Mouse (Mus musculus) gastrocnemius, adult 18-20 months (tissue): ENCODE measurements at regions not wholly inside any gene's neighbourhood (a gene's known extent, or its start where the extent isn't known, plus 50 kb on each side); places are given as distances from the start of the nearest gene placed in this dataset.

ENCODE experiments used
- DNase-seq: peaks from one replicate; pipeline ENCODE4 v3.0.0; 2021; ENCODE audit warnings: low spot score

DNA sequence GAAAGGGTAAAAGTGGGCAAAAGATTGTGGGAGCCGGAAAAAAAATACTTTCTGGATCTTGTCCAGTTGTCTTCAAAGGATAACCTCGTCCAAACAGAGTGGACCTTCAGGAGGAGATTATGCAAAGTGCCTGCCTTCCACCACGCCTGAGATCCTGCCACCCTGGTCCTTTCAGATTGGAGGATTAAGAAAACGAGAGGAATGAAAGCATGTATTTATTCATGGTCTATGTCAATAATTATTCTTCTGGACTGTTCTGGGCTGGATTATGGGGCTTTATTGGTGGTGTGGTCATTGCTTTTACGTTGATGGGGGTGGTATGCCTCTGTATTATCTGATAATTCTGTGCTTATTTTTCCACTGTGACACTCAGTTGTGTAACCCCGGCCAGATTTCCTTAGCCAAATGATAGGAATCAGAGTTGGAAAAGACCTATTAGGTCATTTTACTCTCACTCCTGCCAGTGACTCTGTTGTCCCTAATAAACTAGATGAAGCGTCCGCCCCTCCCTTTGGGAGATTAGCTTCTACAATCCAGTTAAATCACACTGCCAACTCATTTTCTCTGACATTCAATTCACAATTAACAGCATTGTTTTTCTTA is 656.3 kb downstream of the Slc22a22 start:
- DNase-seq = peak; percentile 17

DNA sequence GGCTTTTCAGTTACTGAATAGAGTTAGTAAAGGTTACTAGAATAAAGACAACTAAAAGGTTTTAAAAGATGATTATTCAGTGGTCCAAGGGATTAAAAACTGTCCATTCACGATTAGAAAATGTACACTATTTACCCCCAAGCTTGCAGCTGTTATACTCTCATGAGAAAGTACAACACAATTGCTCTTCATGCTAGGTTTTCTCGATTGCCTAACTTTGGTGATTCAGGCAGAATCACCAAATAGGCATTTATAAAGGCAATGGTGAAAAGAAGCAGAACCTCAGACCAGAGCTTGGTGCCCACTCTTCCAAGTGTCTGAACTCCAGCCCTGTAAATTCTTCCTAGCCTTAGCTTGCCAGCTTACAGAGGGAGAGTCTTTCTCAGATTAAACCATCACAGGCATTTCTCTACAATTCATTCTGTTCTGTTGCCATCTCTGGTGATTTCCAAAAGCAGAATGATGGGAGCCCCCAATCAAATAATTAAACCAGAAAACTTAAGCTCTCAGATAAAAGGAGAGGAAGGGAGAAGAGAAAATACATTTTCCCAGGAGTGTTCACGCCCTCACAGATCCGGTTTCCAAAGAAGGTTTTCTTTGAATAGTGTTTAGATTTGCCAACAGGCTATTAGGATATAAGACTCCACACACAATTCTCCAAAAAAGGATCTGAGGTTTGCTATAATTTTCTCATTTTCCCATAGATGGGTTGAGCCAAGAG is 657.0 kb downstream of the Slc22a22 start:
- no peak for DNase-seq

DNA sequence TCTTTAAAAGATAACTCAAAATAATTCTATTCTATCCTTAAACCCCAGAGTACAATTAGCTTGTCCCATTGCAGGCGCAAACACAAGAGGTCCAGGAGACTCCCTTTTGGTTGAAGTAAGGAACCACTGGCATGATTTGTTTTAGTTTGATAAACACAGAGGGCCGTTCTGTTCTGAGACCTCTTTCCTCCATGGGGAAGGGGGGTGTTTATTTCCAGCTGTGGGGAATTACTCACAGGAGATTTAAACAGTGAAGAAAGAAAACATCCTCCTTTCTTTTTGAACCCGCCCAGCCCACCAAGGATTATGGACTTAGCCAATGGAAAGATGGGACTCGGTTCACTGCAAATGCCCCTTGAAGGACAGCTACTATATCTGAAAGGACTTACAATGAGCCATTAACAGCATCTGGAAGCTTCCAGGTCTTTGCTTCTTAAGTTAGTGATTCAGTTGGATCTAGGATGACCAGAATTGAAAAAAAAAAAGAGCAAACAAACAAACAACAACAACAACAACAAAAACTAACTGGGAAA is 659.2 kb downstream of the Slc22a22 start:
- no peak for DNase-seq

DNA sequence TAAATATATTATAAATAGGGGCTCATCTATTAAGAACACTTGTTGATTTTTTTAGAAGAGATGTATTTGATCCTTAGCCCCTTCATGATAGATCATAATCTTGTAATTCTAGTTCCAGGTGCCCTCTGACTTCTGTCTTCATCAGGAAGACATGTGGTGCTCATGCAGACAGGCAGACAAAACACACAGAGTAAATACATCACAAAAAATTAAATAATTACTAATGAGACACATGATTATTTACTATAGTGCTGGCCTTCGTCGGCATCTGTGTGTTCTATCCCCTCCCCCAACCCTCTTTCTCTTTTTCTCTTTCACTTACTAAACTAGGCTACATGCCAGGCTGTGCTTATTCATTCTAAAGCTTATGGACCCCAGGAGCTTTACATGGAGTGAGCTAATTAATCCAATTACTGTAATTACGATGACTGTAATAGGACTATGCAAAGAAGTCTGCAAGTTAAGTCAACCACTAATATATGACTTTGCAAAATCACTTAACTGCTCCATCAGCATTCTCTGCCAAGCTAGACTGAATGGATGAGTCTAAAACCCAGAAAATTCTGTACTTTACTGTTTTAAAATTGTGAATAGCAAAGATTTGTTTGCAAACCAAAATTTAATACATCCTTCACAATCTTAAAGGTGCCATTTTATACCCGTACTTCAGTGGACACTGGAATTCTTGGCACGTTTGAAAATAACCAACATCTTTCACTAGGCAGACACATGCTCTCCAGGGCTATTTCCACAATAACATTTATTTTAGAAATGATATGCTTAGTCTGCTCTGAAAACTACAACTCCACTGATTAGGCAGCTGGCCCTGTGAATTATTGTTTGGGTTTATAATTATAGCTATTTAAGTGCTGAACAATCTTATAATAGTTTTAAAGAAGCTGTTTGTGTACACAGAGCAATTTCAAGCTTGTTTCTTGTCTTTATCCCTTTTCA is 659.9 kb downstream of the Slc22a22 start:
- DNase-seq = no peak

DNA sequence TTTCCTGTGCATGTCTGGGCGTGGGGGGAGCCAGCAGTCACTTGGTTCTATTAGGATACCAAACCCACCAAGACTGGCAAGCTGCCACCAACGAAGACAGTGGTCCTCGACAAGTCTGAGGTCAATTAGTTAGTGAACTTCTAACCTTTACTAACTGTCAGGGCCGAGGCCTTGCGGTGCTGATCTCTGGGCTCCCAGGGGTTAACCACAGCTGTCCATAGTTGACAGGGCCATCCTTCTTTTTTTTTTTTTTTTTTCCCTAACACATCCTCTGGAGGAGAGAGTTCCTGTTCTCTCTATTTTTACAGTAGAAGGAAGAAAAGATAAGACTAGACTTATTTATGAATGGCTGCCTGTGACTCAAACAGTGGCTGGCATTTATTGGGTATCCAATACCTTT is 663.5 kb downstream of the Slc22a22 start:
- no peak for DNase-seq

DNA sequence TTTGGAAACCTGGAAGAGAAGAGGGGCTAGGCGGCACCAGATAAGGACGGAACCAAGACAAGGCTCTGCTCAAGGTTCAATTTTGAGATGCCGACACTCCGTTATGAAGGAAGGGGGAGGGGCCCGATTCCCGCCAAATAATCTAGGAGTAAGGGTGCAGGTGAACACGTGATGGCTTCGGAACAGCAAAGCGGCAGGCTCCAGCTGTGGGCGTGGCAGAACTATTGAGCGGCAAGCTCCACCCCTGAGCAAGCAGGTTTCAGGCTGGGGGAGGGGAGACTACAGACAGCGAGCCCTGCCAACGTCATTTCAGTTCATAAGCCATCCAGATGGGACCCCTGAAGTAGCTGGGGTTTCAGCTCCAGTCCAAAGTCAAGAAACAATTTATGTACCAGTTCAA is 667.3 kb downstream of the Slc22a22 start:
- no peak for DNase-seq

DNA sequence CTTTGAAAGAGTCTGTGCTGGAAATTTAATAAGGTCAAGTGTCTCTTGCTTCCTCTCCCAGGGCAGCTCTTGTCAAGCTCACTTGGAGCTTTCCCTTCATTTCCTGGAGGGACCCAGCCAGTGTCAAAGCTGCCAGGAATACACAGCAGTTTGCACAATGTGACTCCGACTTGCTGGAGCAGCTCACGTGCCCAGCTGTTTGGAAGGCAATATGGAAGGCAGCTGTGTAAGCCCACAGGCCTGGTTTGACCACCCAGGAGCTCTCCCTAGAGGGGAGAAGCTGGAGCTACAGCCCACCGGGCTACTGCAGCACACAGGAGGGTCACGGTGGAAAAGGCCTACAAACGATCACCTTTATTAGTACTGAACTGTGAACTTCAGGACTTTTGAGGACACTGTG is 669.8 kb downstream of the Slc22a22 start:
- peak; percentile 15 for DNase-seq

DNA sequence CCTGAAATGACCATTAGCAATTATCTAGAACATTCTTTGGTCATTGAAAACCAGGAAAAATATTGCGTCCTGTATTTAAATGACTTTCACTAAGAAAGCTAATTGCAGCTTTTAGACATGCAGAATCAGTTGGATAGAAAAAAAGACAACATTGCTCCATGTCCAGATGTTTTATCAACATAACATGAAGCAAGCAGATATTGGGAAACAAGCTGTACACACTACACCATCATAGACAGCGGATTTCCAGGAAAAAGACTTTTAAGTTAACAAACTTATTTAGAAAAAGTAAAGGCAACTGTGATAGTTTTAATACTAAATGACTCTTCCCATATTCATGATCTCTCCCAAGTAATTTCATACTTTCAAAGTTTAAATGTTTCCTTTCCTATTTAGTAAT is 675.5 kb downstream of the Slc22a22 start:
- no peak for DNase-seq

DNA sequence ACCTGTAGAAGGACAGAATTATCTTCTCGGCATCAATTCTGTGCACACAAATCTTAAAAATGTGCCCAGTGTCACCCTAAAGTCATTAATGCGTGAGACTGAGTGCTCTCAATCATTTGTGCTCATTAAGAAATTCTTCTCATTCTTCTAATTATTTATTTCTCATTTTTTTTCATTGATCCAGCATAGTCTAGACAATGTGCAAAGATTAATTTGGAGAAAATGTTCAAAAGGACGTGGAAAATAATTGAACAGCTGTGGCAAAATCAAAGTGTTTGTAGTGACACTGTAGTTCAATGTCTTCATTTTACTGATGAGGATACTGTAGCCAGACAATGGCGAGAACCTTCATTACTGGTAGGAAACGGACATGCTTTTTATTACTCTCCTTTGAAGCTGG is 702.0 kb downstream of the Slc22a22 start:
- no peak for DNase-seq

DNA sequence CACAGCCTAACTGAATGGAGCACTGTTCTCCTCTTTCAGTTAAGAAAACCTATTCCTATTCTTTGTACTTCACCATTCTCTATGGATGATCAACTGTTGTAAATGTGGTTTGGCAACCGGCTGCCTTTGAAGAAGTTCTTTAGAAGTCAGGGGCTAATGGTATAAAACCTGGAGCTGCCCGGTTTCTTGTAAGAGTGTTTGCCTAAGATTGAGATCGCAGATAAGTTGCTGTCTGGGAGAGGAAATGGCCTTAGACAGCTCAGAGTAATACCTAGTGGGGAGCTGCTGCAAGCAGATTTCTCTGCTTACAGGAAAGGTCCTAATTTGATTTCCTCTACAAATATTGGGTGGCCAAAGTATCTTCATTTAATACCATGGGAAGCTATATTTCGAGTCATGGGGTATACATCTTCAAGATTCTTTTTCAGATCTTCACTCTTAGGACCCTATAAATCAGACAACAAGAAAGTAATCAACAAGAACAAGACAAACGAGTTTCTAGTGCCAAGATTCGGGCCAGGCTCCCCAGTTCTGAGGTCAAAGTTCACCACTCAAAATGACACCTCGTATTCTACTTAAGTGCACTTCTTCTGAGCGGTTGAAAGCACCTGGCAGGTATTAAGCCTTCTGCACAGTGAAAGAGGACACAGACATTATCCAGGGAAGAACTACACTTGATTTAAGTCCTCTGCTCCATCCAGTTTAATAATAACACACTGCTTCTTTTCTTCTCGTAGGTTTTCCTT is 702.6 kb downstream of the Slc22a22 start:
- no peak for DNase-seq

DNA sequence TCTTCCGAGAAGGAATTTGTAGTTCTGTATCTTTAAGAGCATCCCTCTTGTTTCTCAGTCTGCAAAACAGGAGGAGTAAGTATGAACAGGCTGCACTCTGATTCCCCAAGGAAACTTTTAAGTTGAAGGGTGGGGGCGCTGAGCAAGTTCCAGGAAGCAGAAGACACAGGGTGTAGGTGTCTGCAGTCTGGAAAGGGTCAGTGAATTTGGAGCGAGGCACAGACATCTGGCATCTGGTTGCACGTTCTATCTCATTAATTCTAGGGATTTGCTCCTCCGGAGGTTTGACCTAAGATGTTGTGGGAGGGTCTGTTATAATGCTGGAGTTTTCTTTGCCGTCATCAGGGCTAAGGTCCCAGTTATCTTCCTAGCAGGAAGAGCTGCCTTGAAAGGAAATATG is 711.1 kb downstream of the Slc22a22 start:
- DNase-seq = peak; percentile 50

DNA sequence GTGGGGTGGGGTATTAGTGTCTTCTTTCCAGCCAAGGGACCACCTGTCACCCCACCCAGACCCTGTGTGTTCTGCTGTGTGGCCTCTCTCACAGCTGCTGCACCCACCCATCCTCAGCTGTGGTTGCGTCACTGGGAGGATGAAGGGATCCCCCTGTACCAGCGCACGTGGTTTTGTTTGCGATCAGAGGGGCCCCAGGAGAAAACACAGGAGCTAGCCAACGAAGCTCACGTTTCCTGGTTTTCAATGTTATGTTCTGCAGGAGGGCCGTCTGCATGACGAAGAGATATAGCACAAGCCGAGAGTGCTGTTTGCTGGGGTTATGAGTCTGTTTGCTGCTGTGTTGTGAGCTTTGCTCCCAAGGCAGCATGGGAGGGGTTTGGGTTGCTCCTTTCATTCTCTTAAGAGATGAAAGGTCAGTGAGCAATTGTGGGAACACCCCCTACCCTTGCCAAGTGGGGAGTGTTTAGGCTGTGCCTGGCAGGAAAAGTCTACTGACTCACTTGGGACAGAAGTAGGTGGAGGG is 712.4 kb downstream of the Slc22a22 start:
- DNase-seq = peak; percentile 67

DNA sequence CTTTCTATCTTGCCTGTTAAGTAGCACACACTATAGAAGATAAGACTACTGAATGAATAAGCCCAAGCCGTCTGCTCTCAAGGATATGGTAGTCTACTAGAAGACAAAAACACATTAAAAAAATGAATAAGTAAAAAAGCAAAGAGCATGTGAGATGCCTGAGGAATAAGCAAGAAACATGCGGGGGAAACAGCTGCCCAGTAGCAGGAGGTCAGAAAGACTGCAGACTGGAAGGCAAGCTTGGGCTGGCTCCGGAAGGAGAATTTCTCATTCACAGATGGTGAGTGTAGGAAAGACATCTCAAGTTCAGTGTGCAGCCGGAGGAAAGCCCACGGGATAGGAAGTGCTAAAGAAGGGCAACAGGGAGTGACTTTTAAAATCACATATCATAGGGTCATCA is 713.4 kb downstream of the Slc22a22 start:
- no peak for DNase-seq

DNA sequence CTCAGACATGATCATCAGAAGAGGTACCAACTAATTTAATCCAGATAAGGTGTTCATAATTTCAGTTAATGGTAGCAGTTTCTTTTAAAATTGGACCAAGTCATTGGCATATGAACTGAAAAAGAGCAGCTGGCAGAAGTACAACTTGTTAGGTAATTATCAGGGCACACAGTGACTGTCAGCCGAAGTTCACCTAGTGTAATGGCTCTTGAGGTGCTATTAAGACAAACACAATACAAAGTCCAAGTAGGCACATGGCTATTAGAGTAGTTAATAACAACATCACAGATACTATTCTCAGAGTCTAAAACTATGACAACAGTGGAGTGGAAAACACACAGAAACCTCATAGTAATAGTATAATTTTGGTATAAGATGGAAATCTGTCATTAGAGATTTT is 730.7 kb downstream of the Slc22a22 start:
- DNase-seq = no peak

DNA sequence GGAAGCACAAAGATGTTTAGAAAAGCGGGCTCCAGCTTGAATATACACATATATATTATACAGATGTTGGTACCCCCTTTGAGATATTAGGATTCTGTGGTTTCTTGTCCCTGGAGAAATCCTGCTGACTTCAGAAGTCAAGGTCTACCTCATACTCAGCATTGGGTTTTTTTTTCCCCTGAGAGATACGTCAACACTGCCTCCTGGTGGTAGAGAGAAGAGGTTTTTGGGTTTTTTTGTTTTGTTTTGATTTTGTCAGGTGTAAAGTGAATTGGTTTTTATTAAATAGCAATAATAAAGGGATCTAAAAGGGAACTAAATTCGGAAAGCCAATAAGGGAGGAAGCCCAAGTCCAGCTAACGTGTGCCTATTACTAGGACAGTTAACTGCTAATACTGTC is 732.5 kb downstream of the Slc22a22 start:
- no peak for DNase-seq
